Mouse (Mus musculus): Measurements from ENCODE around the gene H13.

DNA sequence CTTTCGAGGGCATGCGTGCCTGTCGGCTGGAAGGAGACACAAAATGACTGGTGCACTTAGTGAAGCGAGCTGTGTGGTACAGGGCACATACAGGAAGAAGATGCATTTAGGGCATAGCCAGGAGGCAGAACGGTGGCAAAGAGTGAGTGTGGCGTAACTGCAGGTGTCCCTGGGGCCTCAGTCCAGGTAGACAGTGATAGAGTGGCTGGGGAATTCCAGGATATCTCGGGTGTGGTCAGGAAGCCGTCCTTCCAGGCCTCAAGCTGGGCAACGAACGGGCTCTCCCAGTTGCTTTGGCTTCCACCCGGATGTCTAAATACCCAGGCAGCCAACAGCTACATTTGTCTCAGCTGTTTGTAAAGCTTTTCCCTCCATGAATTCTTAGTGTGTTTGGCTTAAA lies 4.9 kb downstream of the H13 start:
- TF ChIP-seq POLR2A (IDR thresholded peaks at IDR 0.05; ENCODE audit: low read depth, low read length) (no peak), CTCF (conservative IDR thresholded peaks at IDR 0.05; ENCODE audit: insufficient read depth, insufficient read length, low read depth, low read length) (no peak)
